Mouse (Mus musculus) cerebellum, postnatal 14 days (tissue): Measurements from ENCODE around the gene Aoah.

Experiments used
- DNase-seq, 2 experiments: peaks; one replicate each; pipeline ENCODE4 v3.0.0; 2021; ENCODE audit warnings: mixed read lengths in 2 of 2

Gene Aoah

DNA sequence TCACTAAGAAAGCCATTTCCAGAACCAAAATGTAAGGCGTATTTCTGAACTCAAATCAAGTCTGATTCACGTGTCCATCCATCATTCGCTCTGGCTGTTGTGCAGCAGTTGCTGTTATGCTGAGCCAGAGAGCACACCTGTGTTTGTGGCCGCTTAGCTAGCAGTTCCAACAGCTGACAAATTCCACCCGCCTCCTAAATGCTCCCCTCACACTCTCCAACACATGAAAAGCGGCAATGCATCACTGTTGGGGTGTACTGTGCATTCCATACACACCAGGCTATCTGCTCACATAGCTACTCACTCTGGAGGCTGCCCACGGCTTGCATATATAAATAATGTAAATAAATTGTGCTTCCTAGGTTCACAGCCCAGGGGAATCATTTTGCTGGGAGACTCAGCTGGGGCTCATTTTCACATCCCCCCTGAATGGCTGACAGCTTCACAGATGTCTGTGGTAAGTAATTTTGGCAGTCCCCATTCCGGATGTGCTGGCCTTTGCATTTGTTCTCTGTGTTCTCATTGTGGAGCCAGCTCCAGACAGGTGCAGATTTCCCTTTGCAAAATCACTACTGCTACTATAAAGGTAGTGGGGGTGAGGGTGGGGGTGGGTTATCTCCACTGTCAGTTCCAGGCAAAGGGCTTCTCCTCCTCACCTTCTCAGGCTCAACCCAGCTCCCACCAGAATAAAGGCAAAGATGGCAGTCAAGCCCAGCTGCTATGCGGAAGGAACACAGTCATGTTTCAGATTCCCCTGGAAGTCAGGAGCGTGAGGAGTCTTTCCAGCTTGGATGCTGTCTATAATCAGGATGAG lies 123.0 kb downstream of the Aoah start:
- DNase-seq, result no peak

DNA sequence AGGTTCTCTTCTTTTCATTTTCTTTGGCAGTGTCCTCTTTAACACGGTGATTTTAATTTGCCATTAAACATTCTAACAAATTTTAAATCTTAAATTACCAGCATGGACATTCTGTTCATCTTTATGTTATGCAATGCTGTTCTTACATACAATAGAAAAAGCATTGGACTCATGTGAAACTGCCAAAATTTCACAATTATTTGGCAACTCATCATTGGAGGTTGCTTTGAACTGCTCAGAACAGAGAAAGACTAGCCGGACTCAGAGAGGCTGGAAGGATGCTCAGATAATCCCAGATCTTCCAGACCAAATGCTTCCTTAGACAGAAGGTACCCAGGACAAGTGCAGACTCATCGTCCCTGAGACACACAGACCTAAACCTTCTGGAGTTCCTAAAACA lies 126.5 kb downstream of the Aoah start:
- no peak for DNase-seq

DNA sequence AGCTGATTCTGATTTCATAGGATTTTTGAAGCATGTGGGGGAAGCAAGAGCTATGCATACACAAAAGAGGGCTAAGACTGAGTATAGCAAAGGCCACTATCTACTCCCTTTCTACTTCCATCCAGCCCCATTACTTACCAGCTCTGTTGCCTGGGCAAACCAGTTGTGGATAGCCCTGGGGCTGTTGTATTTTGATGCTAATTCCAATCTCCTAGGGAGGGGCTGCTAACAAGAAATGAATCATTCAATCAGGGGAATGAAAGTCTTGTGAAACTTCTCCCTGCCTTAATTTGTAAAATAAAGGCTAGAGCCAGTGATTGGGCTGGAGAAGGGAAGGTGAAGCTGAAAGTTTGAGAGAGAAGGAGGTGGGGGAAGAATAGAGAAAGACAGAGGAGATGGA lies 142.1 kb downstream of the Aoah start:
- DNase-seq, result no peak

DNA sequence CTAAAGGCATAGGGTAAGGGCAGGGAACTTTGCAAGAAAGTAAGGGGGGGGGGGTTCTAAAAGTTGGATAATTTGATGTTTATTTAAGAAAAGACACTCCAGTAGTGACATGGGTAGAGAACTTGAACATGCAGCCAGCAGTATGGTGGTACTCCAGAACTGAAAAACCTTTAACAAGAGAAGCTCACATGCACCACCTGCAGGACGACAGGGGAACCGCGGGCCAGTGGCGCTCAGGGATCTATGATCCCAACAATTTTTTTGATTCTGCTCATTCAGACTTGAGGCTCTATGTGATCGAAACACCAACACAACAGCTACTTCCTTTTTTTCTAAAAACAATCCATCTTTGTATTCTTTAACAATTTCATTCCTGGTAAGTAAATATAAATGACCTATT lies 143.5 kb downstream of the Aoah start:
- DNase-seq, result peak; percentile 86 to 90

DNA sequence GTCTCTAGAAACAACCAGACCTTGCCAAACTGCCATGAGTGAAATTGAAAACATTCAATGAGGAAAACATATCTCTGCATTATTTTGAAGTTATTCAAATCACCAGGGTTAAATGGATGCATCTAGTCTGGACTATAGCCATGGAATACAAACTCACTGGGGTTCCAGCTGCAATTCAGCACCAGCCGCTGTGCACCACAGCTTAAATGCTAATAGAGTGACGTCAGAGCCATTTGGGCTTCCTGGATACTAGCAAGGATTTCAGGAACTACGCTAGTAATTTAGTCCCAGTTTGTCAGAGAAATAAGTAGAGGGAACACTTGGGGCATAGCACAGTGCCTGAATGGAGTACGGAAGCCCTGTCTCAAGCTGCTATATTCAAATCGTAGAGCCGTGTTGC lies 145.2 kb downstream of the Aoah start:
- DNase-seq, result no peak

DNA sequence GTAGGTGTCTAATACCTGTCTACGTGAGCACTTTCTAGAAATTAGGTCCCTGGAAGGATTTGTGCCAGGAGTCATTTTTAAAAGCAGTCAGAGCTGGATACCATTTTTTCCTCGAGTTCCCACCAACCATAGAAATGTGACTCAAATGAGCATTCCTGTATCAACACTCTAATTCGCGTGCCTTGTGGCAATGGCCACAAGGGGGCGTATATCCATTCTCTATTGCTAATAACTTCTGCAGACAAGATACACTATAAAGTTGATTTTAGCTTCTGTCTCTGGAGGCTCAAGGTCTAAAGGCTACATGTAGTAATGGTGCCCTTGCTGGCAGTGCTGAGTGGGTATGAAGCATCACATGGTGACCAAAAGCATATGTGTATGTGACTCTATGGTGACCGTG lies 146.5 kb downstream of the Aoah start:
- peak; percentile 48 to 55 for DNase-seq

DNA sequence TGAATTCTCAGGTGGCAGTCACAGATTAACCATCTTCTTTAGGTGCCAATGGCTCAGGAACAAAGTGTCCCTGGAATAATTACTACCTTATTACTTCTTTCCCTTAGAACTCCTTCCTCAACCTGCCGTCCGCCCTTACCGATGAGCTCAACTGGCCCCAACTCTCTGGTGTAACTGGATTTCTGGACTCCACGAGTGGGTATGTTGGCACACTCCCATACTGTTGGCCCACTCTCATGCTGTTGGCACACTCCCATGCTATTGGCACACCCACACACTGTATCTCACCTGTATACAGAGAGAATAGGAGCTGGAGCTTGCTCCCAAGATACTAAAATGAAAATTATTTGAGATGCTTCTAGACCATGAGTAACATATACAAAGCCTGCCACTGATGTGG lies 147.8 kb downstream of the Aoah start:
- peak; percentile 62 to 65 for DNase-seq

DNA sequence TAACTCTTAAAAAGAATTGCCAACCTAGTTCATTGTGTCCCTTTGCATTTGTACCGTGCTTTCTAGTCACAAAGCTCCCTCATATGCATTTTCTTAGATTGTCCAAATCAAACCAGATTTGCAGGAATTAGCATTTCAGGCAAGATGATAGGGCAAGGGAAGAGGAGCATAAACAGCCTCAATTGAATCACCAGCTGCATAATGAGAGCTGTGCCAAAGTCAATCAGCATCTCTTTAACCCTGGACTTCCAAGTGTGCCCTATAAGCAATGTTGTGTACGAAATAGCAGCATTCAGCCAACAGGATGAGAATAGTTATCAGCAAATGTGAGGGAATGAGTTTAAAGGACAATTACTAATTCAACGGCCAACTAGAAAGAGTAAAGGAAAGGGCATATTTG lies 169.2 kb downstream of the Aoah start:
- no peak for DNase-seq

DNA sequence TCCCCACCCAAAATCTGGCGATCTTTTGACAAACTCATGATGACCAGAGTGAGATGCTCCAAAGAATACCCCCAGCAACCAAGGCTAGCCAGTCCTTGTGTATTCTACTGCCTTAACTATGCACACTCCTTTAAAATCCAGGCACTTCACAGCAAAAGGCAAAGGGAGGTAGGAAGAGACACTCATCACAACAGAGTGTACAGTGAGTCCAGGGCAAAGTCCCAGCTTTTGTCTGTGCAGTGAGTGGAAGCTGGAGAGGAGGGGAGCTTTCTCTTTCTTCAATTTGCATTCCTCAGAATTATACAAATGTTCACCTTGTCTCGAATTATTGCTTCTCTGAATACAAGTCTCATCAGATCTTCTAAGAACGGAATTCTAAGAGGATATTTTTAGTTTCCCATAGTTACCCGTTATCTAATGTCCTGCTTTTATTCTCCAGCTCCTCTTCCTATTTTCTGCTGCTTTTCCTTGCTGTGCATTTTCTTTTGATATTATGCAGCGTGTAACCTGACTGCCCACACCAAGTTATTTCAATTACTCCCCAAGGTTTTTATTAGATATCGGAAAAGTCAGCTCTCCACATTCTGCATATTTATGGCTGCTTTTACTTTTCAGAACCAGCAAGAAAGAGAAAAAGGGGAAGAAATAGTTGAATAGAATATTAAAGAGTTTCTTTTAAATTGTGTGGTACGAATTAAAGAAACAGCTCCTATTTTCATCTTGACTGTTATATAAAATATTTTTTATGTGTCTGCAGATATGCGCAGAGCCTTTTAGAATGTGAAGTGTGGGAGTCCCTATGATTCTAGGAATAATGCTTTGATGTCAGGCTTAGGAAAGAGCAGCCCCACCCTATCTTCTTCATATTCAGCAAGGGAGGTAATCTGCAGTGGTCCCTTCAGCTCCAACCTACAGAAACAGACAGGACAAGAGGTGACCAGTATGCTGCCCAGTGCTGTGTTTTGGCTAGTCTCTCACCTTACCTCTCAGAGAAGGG lies 187.6 kb downstream of the Aoah start:
- no peak for DNase-seq

DNA sequence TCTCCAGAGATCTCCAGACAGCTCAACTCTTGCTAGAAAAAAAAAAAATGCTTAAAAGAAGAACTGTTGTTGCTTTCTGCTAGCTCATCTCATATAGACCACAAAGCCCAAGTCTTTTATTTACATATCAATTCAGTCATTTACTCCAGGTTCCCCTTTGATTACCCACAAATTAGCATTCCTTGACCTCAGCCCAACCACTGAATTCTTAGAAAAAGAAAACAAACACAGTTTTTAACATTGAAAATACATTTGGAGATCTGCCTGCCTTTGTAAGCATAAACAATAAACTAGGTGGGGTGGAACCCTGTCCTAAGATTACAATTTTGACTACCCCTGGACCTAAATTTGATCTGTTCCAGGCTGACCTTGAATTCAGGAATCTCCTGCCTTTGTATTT lies 191.6 kb downstream of the Aoah start:
- DNase-seq, result no peak

DNA sequence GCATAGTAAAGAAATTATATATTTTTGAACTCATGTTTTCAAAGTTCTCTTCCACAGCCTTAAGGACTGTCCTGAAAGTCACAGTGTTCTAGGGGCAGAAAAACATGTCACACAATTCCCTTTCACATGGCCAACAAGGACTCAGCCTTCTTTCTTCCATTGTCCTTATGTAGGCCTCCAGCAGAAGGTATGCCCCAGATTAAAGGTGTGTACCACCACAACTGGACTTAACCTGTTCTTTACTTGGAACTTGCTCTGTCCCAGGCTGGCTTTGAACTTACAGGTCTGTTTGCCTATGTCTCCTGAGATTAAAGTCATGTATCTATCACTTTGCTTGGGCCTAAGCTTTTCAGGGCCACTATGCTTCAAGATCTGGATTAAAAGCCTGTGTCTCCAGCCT lies 192.0 kb downstream of the Aoah start:
- no peak for DNase-seq

DNA sequence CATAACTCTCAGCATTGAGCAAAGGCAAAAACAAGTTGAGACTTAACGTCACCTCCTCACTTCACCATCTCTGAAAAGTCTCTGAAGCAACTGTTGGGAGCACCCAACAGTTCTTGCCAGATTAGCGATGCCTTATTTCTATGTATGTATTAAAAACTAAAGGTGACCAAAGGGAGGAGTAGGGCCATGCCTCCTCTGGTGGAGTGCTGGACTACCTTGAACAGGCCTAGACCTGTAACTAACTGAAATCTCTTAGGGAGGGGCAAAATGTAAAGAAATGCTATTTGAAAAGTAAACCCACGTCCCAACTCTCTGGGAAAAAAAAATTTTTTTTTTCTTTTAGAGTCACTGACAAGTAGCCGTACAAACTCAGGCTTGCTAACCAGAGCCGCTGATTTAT lies 211.3 kb downstream of the Aoah start:
- no peak for DNase-seq

DNA sequence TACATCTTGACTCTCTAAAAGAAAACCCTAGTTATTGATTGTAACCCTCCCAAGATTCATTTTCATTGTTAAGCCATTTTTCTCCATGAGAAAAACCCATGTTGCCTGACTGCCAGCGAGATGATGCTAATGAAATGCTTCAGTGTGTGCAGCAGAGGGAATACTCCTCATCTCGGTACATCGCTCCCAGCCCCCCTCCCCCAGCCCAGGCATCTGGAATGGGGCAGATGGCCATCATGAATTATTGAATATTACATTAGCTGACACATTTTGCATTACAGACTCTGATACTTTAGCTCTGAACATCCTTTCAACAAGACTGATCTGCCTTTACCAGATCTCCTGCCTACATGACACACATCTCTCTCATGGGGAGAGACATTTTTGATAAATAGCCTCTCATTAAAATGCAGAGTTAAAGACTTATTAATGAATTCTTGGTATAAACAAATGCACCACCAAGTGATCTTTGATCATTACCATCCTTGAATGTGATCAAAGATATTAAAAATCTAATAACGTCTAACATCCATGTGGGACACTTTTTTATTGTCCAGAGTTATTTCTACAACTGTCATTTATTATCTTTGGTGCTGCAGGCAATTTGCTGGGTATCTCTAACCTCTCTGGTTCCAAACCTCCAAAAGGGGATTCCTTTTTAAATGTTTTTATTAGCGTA lies 211.9 kb downstream of the Aoah start:
- DNase-seq, result peak in 1 of 2 experiments; percentile 26

DNA sequence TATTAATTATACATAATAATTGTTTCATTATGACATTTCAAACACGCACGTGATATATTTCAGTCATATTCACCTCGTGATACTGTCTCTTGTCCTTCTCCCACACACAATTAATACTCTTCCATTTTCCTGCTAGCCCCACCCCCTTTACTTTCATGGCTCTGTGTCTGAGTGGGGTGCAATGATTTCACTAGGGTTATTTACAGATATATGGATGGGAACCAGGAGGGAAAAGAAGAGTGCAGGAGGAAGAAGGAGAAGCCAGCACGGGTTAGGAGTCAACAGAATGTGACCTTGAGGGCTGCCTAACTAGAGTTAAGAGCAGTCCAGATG lies 212.4 kb downstream of the Aoah start:
- DNase-seq, result no peak

DNA sequence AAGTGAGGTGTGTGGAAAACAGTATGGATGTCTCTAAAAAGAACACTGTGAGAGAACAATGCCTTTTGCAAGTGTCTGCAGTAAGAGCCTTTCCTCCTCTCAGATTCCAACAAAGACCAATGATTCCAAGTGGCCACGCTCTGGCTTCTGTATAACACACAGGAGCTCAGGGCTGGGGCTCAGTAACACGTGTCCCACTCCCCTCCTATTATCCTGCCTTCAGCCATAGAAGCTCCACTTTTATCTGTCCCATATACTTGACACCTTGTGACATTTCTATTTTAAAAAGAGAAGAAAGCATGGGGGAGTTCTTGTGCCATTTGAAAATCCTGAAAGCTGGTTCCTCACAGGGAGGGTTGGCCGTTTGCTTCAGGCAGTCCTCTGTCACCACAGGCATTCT lies 219.7 kb downstream of the Aoah start:
- DNase-seq, result no peak

DNA sequence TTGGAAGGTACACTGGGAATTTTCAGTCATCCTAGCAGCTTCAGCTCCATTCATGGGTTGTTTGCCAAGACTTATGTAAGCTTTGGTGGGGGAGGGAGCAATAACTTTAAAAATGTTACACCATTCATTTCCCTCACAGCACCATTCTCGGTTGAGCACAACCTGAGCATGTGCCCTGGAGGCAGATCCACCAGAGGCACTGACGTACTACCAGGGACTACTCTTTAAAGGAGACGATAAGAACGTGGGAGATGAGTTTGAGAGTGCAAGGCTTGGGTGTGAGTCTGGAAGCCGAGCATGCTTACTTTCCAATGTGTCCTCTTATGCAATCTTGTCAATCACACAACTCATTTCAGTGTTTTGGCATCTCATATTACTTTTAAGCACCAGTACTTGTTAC lies 230.9 kb downstream of the Aoah start:
- no peak for DNase-seq

DNA sequence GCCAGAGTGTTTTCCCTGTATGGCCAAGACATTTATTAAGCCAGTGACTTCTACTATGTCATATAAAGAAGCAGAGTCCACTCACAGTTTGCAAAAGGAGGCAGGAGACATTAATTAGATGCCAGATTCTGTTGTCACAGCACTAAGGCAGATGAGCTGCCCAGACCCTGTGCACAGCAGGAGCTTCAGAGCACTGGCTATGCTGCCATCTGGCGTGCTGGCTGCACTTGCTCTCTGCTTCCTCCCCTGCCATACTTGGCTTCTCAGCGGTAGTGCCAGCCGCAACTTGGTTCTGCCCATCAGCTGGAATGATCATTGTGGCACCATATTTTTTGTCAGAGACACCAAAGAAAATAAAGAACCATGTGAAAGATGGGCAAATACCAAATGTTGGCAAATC lies 239.3 kb downstream of the Aoah start:
- DNase-seq, result peak; percentile 88 to 93

DNA sequence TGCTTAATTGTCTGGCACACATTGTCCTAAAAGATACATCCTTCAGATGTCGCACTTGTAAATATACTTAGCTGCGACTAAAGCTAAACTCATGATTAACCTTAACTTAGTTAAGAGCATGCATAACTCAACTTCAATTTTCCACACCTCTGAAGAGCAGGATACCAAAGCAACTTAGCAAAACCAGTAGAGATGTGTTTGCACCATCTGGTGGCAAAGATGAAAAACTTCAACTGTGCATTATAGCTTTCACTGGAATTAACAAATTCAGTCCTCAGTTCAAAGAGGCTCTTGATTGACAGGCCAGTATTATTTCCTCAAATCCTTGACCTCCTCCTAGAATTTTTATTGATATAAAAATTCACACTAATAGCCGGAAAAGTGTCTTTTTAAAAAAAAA lies 241.1 kb downstream of the Aoah start:
- DNase-seq, result peak; percentile 26 to 60

DNA sequence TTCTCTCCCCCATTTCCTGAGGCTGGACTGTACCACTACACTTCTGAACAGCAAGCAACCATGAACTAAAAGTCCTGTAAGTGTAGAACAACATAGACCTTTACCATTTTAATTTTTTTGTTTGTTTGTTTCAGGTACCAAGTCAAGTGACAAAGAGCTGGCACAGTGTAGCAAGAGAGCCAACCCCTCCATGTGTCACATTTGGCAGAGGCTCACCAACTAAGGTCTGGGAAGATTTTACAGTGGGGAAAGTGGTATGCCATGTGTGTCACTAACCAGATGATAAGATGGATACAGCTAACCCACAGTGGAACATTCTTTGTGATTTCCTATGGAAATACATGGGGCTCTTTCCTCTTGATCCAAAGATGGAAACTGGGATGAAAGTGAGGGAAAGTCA lies 242.1 kb downstream of the Aoah start:
- peak; percentile 45 to 72 for DNase-seq

DNA sequence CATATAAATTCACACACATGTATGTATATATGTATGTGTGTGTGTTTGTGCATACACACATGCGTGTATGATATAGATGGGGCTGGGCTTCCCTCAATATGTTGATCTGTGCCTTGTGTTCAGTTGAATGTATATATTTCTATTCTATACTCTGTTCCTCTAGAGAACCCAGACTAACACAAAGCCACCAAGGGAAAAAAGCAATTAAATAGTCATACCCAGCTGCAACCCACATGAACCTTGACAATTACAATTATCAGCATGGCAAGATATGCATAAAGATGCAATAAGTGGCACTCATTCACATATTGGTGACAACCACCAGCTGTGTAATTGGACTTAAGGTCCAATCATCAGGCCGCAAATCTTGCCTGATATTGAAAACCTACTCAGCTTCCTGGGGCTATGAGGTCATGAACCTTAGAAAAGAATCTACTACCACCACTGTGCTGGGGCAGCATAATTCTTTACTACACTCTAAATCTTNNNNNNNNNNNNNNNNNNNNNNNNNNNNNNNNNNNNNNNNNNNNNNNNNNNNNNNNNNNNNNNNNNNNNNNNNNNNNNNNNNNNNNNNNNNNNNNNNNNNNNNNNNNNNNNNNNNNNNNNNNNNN lies 246.8 kb downstream of the Aoah start:
- DNase-seq, result no peak

DNA sequence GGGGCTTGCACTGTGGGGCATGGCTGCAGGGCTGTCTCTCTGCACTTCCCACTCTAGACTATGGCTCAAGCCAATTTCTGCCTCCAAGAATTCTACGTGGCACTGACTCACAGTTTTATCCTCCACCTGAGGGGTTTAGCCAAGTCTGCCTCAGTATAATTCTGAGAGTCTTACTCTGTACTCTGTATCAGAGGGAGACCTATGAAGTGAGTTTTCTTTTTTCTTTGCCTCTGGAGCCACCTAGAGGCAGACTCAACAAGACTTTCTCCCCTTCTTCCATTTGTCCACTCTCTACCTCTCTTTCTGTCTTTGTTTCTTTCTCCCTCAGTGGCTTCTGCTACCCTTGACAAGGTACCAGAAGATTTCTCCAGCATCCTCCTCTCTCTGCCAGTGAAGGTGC lies 256.2 kb downstream of the Aoah start:
- peak; percentile 53 to 64 for DNase-seq

DNA sequence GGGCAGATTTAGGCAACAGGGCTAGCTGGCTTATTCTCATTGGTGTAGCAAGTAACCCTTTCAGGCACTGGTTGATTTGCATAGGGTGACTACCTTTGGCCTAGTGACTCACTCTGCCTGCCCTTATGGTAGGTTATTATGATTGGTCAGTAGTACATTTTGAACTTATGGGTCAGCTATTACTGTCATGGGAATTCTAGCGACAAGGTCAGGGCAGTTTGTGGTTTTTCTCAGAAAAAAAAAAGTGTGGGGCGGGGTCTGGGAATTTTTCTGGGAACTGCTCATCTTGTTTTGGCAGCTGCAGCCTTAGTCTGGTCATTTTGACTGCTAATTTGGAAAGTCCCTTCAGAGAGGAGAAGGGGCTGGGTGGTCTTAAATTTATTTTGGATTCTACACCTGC lies 272.1 kb downstream of the Aoah start:
- DNase-seq, result no peak

DNA sequence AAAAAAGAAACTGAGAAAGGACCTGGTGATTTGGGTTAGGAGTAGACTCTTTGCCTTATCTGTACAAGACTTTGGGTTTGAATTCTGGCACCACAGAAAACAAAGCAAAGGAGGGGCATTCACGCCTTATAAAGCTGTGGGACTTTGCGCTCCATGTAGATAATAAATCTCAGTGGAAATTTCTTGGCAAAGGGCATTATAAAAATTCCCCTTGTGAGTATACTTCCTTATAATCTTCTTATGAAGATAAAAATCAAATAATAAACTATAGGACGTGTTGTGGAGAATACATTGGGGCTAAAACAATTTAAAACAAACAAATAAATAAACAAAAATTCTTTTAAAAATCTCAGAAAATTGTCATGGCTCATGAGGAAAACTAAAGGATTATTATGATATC lies 280.9 kb downstream of the Aoah start, which contains the start of gene Olfr1370:
Gene Olfr1370 (minus strand): TSS at position 101 of the 400 bp plus-strand sequence.
- DNase-seq, result no peak
